Mouse (Mus musculus) brain, embryonic 14.5 days (tissue): ENCODE data around the gene Gm42791.

Source experiments
- CTCF ChIP-seq: fragments of 200-500 bp; IDR thresholded peaks from 2 replicates; pipeline ENCODE4 v1.5.1; 2012; ENCODE audit warnings: inconsistent platforms, mild to moderate bottlenecking, moderate library complexity, borderline replicate concordance; ENCODE audit not compliant: insufficient read depth, insufficient read length; ENCODE audit errors: extremely low read depth
- POLR2A ChIP-seq: fragments of 200-500 bp; IDR thresholded peaks from 2 replicates; pipeline ENCODE4 v1.6.1; 2012; ENCODE audit warnings: mild to moderate bottlenecking, inconsistent platforms, borderline replicate concordance; ENCODE audit not compliant: poor library complexity, insufficient read depth, insufficient read length, severe bottlenecking; ENCODE audit errors: extremely low read depth

- TF ChIP-seq POLR2A = no peak
- TF ChIP-seq CTCF = no peak
These were observed 55.0 kb downstream of the Gm42791 start for GRCm38 (mm10) chr5:148939948-148940382.
